In the genomic region with DNA sequence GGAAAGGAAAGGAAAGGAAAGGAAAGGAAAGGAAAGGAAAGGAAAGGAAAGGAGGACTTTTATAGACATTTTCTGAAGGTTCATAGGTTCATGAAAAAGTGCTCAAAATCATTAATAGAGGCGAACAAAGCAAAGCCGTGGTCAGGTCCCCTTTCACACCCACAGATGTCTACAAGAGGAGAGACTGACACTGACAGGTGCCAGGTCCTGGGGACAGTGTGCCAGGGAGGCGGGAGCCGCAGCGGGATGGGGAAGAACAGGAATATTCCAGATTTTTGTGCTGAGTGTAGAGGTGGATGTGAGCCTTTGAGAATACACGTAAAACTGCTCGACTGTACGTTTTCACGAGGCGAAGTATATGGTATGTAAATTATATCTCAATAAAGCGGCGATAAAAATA, we compare ENCODE assay signal across 1 mouse cellular context.
TF ChIP-seq lines count a peak whose summit lies in the region.

No protein-coding gene starts in this region.

TF ChIP-seq in myocyte, 11 proteins besides CTCF, POLR2A, EP300 and RAD21 (continued from another document):
- TF ChIP-seq POLR2AphosphoS2 (IDR thresholded peaks at IDR 0.05; ENCODE audit: insufficient read length, low read depth) (no peak), MAX (IDR thresholded peaks at IDR 0.05; ENCODE audit: low read depth) (no peak)
